Mouse (Mus musculus) cerebellum, adult 11-12 months (tissue): Measurements from ENCODE around the gene Hibadh.

Experiments
- DNase-seq: peaks from one replicate; pipeline ENCODE4 v3.0.0; 2022

The Hibadh gene

GRCm38 (mm10) chr6:52637337-52637736 is 2.9 kb downstream of the Hibadh start:
- no peak for DNase-seq

DNA sequence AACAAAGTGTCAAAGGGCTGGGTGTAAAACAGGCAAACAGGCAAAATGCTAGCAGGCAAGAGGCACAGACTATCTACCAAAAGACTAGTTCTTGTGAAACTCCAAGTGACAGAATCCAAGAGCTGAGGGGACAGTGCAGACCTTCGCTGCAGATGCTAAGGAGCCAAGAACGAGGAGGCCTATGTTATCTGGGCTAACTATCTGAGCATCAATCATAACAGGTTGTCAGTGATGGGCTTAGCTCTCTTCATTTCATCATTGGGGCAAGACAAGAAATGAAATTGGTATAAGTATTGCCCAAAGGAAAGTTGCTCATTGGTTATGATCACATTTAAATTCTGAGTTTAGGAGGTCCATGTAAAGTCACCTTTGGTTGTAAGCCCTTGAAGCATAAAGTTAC is 4.8 kb downstream of the Hibadh start:
- no peak for DNase-seq

DNA sequence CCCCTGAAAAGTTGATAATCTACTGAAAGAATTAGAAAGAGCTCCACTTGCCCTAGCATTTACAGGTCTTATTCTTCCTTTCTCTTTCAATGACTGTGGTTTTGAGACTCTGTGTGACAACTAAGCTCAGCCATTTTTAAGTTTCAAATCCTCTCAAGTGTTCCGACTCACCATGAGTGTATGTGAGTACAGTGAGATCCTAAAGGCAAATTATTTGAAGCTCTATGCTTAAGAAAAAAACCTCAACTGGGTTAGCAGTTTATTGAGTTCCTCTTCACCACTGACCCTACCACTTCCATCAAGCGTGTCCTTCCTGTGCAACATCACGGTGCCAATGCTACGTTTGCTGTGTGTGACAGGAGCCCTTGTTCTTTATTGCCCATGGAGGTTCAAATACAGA is 9.6 kb downstream of the Hibadh start:
- DNase-seq, result no peak

GRCm38 (mm10) chr6:52629180-52629579 is 11.0 kb downstream of the Hibadh start:
- DNase-seq, result no peak

DNA sequence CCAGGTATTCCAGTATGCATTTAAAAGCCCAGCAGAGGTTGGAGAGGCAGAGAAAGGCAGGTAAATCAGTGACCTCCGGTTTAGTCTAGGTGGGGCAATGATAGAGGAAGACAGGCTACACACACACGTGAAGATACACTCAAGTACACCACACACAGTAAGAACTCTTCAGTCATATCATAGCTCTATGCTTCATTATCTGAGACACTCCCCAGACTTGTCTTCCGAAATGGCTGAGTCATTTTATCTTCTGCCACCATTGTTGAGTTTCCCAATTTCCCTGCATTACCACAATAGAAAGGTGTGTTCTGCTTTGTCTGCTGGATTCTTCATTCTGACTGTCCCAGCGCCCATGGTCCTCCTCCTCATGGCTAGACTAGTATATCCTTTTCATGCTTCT is 13.5 kb downstream of the Hibadh start:
- DNase-seq, result no peak

DNA sequence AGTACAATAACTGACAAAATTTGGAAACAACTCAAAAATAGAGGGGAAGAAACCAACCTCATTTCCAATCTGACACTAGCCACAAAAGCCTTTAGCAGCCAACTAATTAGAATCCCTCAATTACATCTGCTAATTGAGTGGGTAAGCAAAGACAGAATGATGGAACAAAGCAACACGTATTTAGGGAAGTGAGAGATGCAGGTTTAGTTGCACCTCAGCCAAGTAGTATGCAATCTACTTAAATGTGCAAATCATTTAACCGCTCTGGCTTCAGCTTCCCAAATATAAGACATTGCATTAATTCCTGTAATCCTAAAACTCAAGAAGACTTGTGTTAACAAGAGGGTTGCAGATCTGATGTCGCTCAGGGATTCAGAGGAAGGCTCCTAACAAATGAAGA is 16.4 kb downstream of the Hibadh start:
- no peak for DNase-seq

DNA sequence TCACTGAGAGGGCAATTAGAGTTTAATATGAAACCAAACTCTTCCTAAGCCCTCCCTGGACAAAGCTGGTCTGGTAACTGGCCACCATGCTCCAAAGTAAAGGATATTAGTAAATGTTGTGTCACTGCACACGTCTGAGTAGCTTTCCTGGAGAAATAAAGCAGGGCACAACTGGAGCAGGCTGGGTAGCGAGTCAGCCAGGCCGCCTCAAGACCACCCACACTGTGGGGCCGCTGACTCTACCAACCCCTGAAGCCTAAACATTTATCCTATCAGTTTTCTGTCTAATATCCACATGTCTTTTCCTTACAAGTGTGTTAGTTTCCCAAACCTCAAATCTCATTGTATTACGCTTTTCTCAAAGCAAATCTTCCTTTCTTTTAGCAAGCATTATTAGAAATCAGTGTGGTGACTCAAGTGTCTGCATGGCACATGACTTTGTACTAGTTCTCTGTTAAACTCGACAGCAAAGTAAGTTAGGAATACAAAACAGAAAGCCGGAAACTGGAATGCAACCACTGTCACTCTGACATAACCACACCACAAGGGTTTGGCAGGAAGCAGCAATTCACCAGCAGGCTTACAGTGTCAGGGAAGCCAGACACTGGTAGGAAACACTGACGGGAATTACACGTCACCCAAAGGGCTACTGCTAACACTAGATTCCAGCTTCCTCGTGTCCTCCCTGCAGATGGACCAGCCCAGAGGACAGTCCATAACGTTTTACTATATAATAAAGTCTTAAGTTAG is 18.3 kb downstream of the Hibadh start:
- no peak for DNase-seq

- no peak for DNase-seq
Observed at GRCm38 (mm10) chr6:52620090-52620489, 20.1 kb downstream of the Hibadh start.

- no peak for DNase-seq
Observed at GRCm38 (mm10) chr6:52609626-52610352, 30.4 kb downstream of the Hibadh start.

GRCm38 (mm10) chr6:52608121-52608520 is 32.1 kb downstream of the Hibadh start:
- DNase-seq, result no peak

DNA sequence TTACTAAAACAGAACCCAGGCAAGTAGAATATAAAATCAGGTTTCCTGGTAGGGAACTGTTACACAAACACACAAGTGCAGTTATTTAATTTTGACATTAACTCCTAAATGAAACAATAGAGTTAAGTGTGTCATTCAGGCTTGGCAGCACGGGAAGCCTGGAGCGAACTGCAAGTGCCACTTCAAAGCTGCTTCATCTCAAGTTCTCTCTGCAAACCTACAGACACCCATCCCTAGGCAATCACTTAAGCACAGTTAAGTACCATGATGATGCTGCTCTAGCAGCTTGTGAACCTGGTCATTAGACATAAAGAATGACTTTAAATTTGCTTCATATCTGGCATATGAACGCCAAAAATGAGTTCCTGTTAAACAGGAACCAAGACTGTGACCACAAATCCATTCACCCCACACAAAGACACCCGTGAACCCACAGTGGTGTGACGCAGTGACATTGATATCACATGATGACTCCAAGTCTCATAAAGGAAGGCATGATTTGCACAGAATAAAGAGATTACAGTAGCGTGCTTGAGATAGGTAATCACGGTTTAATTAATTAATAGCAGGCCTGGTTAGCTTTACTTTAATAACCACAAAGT is 33.3 kb downstream of the Hibadh start:
- no peak for DNase-seq

GRCm38 (mm10) chr6:52601706-52602642 is 38.2 kb downstream of the Hibadh start:
- no peak for DNase-seq

GRCm38 (mm10) chr6:52601117-52601516 is 39.1 kb downstream of the Hibadh start:
- DNase-seq, result no peak

- DNase-seq, result no peak
Observed at GRCm38 (mm10) chr6:52594752-52595151, 45.4 kb downstream of the Hibadh start.

- no peak for DNase-seq
Observed at GRCm38 (mm10) chr6:52586564-52586963, 53.6 kb downstream of the Hibadh start.

DNA sequence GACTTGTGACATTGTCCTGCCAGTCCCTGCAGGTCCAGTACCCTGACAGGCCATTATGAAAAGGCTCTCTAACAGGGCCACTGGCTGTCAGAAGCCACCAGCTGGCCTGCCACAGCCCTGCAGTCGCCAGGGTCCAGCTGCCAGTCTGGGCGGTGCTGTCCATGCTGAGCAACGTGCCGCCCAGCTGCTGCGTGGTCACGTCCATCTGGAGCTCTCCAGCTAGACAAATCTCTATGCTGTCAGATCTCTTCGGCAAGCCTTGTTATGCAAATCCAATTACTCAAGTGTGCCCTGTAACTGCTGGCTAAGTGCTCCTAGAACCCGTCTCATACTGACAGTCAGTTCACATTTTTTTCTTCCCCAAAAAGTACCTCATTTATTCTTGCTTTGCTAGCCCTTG is 55.8 kb downstream of the Hibadh start:
- no peak for DNase-seq

DNA sequence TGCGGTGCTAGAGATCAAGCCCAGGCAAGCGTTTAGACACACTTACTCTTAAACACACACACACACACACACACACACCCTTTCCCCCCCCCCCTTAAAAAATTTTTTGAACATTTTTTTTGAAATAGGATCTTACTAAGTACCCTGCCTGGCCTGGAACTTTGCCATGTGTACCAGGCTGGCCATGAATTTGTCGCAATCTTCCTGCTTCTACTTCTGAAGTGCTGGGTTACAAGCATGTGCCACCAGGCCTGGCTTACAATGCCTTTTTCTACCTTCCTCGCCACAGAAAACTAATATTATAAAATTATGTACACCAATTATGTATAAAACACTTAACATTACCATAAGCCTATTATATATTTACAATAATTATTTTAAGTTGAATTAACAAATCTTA is 59.1 kb downstream of the Hibadh start:
- no peak for DNase-seq

DNA sequence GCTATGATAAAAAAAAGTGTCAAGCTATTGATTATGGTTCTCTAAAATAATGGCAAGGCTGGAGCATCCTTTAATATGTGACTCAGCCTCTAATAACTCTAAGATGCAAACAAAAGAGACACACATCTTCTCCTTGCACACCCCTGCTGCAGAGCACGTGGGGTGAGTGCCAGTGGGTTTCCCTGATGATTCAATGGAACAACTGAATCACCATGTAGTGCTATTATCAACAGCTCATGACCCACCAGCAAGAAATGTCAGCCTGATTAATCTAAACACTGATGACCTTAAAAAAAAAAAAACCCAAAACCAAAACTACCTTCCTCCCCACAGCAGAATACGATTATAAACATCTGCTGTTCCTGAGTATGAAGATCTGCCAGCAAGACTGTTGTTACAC is 61.9 kb downstream of the Hibadh start:
- no peak for DNase-seq

GRCm38 (mm10) chr6:52577270-52577669 is 62.9 kb downstream of the Hibadh start:
- no peak for DNase-seq

- DNase-seq, result no peak
Observed at GRCm38 (mm10) chr6:52568706-52569105, 71.5 kb downstream of the Hibadh start.

- DNase-seq, result no peak
Observed at GRCm38 (mm10) chr6:52567327-52568299, 72.6 kb downstream of the Hibadh start.

- DNase-seq, result no peak
Observed at GRCm38 (mm10) chr6:52565210-52565609, 75.0 kb downstream of the Hibadh start.
